Mouse (Mus musculus) CD4-positive, CD25-positive, alpha-beta regulatory T cell, adult 2 months (primary cell): ENCODE measurements around the gene Gps2.
"Not testable (repeated sequence)": the region's sequence is repeated elsewhere in the genome, so short reads cannot be mapped to it uniquely, and the experiment has no call there.

ENCODE experiments used
- DNase-seq: peaks from one replicate; pipeline ENCODE4 v3.0.0-alpha.2; 2012; ENCODE audit warnings: low read depth, low spot score

Gps2 gene

GRCm38 (mm10) chr11:69916652-69917378 is 3.1 kb downstream of the Gps2 start:
- not testable (repeated sequence) for DNase-seq

GRCm38 (mm10) chr11:69917379-69917948 is 3.8 kb downstream of the Gps2 start:
- no peak for DNase-seq

- DNase-seq: no peak
Observed at GRCm38 (mm10) chr11:69918118-69918517, 4.4 kb downstream of the Gps2 start.

GRCm38 (mm10) chr11:69919053-69919452 is 5.4 kb downstream of the Gps2 start:
- no peak for DNase-seq

- DNase-seq: peak; percentile 93
Observed at GRCm38 (mm10) chr11:69919661-69920265, 6.1 kb downstream of the Gps2 start.

GRCm38 (mm10) chr11:69920266-69921031 is 6.8 kb downstream of the Gps2 start:
- DNase-seq: peak; percentile 71

- DNase-seq: peak; percentile 100
Observed at GRCm38 (mm10) chr11:69921114-69922011, 7.7 kb downstream of the Gps2 start, which contains the start of gene Eif5a. Gene Eif5a, minus strand, starts transcription at chr11:69921958.

GRCm38 (mm10) chr11:69922012-69922756 is 8.5 kb downstream of the Gps2 start:
- DNase-seq: peak; percentile 61

GRCm38 (mm10) chr11:69922796-69923195 is 9.1 kb downstream of the Gps2 start:
- no peak for DNase-seq

GRCm38 (mm10) chr11:69927501-69927900 is 13.8 kb downstream of the Gps2 start:
- DNase-seq: peak; percentile 22

GRCm38 (mm10) chr11:69929712-69930111 is 16.0 kb downstream of the Gps2 start:
- no peak for DNase-seq

GRCm38 (mm10) chr11:69930176-69930575 is 16.5 kb downstream of the Gps2 start:
- DNase-seq: not testable (repeated sequence)

- DNase-seq: no peak
Observed at GRCm38 (mm10) chr11:69930967-69931537, 17.4 kb downstream of the Gps2 start.

GRCm38 (mm10) chr11:69931769-69932168 is 18.1 kb downstream of the Gps2 start:
- DNase-seq: no peak

- DNase-seq: peak; percentile 52
Observed at GRCm38 (mm10) chr11:69932254-69932653, 18.6 kb downstream of the Gps2 start.

- DNase-seq: no peak
Observed at GRCm38 (mm10) chr11:69933066-69933465, 19.4 kb downstream of the Gps2 start.

- DNase-seq: peak; percentile 93
Observed at GRCm38 (mm10) chr11:69934169-69934568, 20.5 kb downstream of the Gps2 start.

- no peak for DNase-seq
Observed at GRCm38 (mm10) chr11:69934681-69935080, 21.0 kb downstream of the Gps2 start.

- DNase-seq: peak; percentile 89
Observed at GRCm38 (mm10) chr11:69935137-69935879, 21.6 kb downstream of the Gps2 start, which contains the start of gene Ybx2. Gene Ybx2, plus strand, starts transcription at chr11:69935796.
